ENCODE assay signal across 14 mouse cellular contexts in the genomic region with DNA sequence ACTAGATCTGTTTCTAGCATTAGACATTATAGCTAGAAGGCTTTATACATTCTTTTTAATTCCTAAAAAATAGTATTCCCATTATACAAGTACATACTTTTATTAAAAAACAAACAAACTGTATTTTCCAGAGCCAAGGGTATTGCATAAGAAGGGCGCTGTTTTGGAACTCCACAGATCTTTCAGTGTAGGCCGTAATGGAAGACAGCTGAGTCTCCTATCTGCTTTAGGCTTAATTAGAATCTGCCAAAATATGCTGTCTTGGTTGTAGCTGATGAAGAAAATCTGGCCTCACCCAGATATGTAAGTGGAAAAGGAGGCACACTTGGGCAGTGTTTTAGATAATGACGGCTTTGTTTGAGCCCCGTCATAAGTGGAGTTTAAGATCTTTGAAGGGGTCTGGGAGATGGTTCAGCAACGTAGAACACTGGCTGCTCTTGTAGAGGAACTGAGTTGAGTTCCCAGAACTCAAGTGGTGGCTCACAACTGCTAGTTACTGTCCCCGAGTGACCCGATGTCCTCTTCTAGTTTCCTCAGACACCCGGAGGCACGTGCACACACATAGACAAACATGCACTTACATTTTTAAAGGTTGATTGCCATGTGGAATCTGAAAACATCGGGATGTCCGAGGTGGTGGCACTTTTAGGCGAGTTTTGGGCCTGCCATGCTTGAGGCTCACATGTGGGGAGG.
"Had no signal": no experiment of that assay in that cellular context is flagged by ENCODE, and none has a peak within 500 bp of the region (broad histone marks: within the 10 kb centered on the region; RNA-seq: fewer than 3 reads in every experiment).

No protein-coding gene starts in this region.

- ATAC-seq: intestine, postnatal 0 days; midbrain, embryonic 15.5 days had no signal

- H3K9ac ChIP-seq: limb, embryonic 12.5 days; liver, embryonic 15.5 days; midbrain, embryonic 15.5 days; neural tube, embryonic 12.5 days had no signal

- H3K9me3 ChIP-seq: limb, embryonic 12.5 days; liver, embryonic 15.5 days; megakaryocyte, embryonic 14.5 days; midbrain, embryonic 15.5 days; neural tube, embryonic 12.5 days had no signal

- H3K27ac ChIP-seq: limb, embryonic 12.5 days; liver, embryonic 15.5 days; macrophage; midbrain, embryonic 15.5 days; neural tube, embryonic 12.5 days had no signal

- H3K4me1 ChIP-seq: liver, embryonic 15.5 days; neural tube, embryonic 12.5 days had no signal

- H3K4me2 ChIP-seq: limb, embryonic 12.5 days; liver, embryonic 11.5 days; liver, embryonic 15.5 days; midbrain, embryonic 11.5 days; midbrain, embryonic 15.5 days; neural tube, embryonic 12.5 days had no signal

- H3K27me3 ChIP-seq: limb, embryonic 12.5 days; liver, embryonic 15.5 days; midbrain, embryonic 15.5 days; neural tube, embryonic 12.5 days had no signal

- H3K4me3 ChIP-seq: limb, embryonic 12.5 days; liver, embryonic 15.5 days; megakaryocyte, embryonic 14.5 days; midbrain, embryonic 15.5 days; neural tube, embryonic 12.5 days had no signal

- DNase-seq: kidney, adult 8-10 months; layer of hippocampus, adult 9-11 months; layer of hippocampus, postnatal 36 days; right cerebral cortex, postnatal 4 days; thymus, postnatal 36 days had no signal

- H3K36me3 ChIP-seq: limb, embryonic 12.5 days; liver, embryonic 15.5 days; midbrain, embryonic 15.5 days; neural tube, embryonic 12.5 days had no signal
